Mouse (Mus musculus) adrenal gland, postnatal 25 days (tissue): ENCODE data around the gene Spice1. TPM values are rescaled to one million over a fixed set of nuclear protein-coding genes. Genes with fewer than 3 reads are reported as not detected.

ENCODE experiments used
- DNase-seq: peaks from one replicate; pipeline ENCODE4 v3.0.0; 2021; ENCODE audit warnings: mixed read lengths
- long read RNA-seq: library from polyadenylated mRNA; stranded (forward); transcript quantifications from one replicate; pipeline ENCODE4 v2.0.0, GENCODE M21; 2021
- total RNA-seq: library from RNA; stranded (reverse); gene quantifications from 2 replicates; pipeline ENCODE4 v1.2.3, GENCODE M21; 2021

Spice1 gene
- total RNA-seq, result 28.1 and 37.5 TPM in 2 replicates
- long read RNA-seq, full-length matches to known transcripts, result 3 of 11 reads
- long read RNA-seq, partial matches to known transcripts, result 7 of 11 reads
- long read RNA-seq, other reads (novel, unspliced or antisense), result 1 of 11 reads

DNA sequence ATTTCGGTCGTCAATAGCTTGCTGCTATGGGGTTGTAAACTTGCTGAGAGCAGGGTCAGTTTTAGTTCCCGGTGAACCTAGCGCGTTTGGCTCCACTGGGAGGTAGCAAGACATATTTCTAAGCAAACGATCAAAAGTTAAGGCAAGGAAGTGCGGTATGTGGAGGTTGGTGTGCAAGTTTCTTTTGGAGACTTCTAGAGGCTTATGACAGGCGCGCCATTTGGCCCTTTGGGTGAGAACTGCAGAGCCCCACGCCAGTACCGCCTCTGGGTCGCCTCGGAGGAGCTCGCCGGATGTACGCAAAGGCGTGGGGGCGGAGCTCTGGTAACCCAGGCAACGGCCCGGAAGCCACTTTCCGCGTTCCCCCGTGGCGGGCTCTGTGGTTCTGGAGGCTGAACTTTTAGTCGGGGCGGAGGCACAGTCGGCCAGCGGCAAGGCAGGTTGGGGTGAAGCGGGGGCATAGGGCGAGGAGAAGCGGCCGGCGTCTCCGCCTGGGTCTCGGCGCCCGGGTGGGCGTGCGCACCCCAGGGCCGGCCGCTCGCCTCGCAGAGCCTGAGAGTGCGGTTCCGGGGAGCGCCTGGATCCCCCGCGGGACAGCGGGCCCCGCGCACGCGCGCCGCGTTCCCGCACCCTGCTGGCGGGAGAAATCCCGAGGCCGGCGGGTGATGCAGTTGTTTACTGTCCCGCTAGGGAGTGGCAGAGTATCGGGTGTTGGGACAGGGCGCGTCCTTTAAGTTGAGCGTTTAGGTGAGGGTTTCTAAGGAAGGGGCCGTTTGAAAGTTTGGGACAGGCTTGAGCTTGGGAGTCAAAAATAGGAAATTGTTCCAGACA, at the start of gene Spice1:
Gene Spice1 (plus strand): TSS at position 51 of the 831 bp plus-strand sequence.
- DNase-seq, result peak; percentile 97

DNA sequence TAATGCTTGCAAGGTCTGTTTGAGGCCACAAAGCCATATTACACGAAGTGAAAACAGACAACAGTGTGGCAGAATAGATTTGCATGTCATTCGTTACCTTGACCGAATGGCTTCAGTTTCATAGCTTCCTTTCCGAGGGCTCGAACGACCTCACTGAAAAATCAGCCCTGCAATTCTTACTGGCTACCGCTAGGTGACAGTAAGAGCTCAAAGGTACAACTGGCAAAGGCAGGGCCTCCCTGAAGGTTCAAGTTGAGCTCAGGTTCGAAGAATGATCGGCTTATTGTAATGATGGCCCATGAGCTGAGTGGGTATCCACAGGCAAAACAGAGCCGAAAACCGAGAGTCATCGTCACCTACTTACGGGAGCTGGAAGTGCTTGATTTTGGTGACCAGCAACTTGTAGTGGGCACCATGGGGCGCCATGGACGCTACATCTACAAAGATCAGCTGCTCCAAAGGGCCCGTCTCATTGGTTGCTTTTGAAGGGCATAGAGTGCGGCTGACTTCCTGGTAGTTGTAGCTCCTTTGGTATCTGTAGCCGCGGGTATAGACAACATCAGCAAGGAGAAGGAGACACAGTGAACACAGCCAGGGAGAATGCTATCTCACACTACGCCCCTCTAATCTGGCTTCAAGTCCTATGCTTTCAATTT, 47.4 kb upstream of the Spice1 start:
- DNase-seq, result no peak

DNA sequence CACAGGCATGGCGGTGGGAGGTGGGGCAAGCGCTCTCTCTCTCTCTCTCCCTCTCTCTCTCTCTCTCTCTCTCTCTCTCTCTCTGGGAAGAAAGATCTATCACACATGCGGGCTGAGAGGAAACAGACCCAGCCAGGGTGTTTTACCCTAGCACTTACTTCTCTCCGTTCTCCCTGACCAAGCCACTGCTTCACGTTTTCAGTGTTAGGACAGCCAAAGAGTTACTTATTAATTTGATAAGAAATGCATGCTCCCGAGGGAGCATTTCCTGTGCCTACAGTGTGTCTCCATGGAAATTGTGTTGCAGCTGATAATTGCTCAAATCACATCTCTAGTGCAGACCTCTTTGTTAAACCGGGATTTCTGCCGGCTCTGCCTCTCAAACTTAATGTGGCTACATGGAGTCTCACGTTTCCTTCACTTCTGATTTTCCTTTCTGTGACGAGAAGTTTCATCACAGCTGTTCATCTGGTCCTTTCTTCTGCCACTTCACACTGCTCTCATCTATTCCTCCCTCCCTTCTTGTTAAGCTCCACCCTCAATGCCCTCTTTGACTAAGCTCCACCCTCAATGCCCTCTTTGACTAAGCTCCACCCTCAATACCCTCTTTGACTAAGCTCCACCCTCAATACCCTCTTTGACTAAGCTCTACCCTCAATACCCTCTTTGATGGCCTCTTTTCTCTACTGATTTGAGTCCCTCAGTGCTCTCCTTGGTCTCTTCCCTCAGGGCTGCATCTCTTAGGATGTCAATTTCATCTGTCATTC, 44.6 kb upstream of the Spice1 start:
- DNase-seq, result no peak

DNA sequence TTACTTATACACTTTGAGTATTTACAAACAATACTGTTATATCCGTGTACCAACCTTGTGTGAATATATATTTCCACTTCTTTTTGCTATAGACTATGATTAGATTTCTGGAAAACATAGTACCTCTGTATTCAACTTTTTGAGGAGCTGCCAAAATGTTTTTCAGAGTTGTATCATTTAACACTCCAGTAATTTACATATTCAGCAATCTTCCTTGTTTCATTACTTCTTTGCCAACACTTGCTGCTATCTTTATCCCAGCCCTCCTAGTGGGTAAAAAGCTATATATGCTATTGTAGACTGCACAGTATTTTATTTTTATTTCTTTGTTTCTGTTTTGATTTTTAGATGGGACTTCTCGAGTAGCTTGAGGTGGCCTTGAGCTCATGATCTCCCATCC, 43.1 kb upstream of the Spice1 start:
- DNase-seq, result no peak

DNA sequence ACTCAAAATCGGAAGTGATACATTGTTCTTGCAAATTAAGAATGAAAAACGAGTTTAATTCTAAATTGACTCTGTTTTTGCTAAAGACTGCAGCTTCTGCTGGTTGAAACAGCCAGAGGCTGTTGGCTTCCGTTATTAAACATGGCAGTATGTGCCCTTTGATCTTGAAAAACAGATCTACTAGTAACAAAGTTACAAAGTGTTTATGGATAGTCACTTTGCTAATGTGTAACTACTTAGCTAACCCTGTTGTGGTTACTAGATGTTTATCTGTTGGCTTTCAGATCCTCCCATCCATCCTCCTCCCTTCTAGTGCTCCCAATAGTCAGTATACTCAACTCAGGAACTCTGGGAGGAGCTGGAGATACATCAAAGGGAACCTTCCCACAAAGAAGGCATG, 41.3 kb upstream of the Spice1 start:
- no peak for DNase-seq

DNA sequence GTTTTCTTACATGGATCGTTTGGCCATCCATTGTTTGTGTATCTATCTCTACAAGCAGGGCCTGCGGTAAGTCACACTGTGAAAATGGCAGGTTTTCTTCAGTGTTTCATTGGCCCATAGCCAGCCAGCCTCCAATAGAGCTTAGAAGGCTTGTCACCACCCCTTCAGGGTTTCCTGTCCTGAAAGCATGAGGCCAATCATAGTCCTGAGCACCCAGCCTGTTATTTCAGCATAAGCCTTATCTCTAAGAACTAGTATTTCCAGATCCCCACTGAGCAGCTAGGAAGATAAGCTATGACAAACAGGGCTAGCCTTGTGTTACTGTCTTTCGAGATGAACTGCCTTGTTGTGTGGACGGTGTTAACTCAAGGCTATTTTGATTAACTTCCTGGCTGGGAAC, 33.5 kb upstream of the Spice1 start:
- DNase-seq, result no peak

DNA sequence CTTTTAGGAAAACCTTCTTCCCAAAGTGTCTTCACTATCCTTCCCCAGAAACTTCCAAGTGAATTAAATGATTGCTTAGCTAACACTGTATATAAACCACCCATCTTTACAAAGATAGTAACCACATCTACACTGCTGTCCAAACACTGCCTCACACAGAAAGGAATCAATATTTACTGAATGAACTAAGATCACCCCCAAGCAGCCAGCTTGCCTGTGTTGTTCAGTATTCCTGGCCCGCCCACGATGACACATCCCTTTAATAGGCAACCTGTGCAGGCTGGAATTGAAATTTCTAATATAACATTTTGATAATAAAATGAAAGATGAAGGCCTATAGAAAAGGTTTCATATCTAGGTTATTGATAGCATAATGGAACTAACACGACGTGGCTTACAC, 30.6 kb upstream of the Spice1 start:
- no peak for DNase-seq

DNA sequence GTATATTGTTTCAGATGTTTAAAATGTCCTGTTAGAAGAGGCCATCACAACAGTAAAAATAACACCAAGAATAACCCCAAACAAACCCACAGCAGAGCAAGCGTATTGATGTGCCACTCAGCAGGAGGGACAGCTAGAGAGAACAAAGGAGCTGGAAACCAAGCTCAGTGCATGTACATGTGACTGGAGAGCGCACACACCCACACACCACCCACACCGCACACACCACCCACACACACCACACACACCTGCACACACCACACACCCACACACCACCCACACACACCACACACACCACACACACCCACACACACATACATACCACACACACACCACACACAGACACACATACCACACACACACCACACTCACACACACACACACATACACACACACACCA, 26.7 kb upstream of the Spice1 start:
- no peak for DNase-seq

DNA sequence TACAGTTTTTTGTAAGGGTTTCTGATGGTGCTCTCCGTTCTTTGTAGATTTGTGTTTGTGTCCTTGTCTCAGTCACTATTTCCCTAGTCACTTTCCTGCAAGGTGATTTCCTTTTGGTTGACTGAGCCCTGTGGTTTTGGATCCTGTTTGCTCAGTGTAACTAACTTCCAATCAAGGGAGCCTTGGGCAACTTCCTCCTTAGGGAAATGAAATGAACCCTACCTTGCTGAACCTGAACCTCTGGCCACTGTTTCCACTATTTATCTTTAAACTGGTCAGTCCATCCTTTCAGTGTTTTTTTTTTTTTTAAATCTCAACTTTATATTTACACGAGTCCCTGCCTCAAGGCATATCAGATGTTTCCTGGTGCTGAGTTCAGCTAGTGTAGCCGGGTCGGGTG, 18.3 kb upstream of the Spice1 start:
- no peak for DNase-seq

DNA sequence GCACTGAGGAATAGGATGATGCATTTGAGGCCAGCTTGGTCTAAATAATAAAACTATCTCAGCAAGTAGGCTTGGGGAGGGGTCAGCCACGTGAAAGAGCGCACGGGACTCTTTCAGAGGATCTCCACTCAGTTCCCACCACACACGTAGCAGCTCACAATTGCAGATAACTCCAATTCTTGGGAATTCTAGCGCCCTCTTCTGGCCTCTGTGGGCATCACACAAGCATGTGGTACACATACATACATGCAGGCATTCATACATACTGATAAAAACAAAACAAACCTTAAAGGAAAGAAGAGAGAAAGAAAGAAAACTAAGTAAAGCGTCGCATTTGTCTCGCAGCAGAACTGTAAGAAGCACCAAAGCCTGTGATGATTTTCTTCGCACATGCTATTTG, 16.3 kb upstream of the Spice1 start:
- no peak for DNase-seq

DNA sequence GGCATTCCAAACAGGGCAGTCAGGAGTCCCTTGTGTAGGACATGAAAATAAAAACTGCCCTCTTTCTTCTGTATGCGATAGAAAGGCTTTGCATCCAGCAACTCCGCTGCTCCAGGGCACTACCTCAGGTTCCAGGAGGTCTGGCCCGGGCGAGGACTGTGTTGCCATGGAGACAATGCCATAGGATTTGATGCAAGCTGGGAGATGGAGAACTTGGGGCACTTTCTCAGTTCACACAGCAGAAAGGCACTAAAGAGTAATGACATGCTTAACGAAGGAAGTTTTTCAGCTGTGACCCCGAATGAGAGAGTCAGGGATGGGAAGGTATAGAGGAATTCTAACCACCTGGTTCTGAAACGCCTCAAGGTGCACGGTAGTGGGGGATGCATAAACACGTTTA, 15.8 kb upstream of the Spice1 start:
- DNase-seq, result no peak

DNA sequence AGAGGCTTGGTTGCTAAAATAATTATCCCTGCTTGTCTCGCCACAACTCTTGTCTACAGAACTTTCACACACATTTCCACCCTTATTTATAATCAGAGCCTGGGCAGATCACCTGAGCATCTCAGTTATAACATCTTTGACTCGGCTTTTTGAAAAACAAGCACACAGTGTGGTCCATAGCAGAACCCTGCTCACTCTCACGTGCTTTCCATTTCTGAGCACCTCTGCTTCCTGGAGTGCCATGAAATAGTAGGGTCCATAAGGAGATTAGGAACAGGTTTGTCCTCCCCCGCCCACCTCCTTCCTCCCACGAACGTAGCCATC, 15.3 kb upstream of the Spice1 start:
- DNase-seq, result no peak

DNA sequence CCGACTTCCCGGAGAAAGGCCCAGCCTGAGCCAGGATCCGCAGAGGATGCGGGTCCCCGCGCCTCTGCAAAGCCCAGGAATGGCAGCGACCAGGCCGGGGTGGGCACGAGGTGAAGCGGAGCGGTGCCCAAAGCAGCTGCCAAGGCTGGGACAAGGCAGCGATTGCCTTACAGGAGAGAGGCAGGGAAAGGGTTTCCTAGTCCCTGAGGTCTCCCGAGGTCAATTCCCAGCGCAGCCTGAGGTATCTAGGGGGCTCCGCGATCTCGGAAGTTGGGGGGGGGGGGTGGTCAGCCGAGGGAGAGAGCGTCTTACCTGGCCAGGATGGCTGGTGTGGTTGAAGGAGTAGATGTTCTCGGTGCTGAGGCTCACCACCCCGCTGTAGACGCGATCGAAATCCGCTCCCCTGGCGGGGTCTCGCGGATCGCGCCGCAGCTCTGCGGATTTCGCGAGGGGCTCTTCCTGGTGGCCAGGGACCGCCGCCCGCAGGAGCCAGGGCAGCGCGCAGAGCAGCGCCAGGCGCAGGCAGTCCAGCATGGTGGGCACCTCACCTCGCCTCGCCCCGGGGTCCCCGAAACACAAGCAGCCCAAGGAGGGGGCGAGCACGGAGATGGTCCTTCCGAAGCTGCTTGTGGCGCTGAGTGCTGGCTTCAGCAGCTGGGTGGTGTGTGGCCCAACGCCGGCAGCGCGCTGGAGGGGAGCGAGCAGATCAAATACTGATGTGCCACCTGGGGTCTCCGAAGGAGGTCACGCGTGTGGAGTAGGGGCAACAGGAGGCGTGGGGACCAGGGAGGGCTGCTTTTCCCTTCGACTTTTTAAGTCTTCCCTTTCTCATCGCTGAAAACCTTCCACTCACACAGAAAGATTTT, 14.7 kb upstream of the Spice1 start:
- DNase-seq, result peak; percentile 23

DNA sequence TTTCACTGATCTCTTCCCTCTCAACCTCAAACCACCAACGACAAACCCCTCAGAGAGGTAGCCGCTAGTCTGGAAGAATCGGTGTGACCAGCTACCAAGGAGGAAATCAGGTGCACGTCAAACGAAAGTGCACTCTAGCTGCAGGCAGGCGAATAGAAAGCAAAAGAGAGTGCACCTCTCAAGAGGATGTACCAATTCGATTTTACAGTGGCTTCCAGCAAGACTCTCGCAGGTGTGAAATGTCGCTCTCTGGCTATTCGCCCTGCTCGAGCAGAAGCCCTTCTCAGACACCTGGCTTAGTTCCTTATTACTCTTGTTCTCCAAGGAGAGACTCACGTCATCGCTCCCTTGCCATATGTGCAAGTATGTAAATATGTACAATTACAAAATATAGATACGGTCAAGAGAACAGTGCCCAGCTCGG, 14.0 kb upstream of the Spice1 start, which contains the start of gene Sidt1:
Gene Sidt1 (minus strand): TSS at position 336 of the 424 bp plus-strand sequence.
- DNase-seq, result no peak

DNA sequence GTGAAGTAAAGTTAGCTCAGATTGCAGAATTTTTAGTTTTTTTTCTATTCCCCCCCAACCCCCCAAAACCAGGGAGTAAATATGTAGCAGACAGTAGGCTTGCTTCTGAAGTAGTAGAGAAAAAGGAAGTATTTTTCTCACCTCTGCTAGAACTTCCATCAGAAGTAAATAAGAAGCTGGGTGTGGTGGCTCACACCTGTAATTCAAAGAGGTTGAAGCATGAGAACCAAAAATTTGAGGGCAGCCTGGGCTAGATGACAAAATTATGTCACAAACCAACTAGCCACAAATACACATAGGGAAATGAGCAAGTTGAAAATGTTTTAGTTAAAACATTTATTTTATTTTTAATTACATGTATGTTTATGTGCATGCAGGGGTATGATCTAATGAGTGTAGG, 9.4 kb upstream of the Spice1 start:
- DNase-seq, result no peak

DNA sequence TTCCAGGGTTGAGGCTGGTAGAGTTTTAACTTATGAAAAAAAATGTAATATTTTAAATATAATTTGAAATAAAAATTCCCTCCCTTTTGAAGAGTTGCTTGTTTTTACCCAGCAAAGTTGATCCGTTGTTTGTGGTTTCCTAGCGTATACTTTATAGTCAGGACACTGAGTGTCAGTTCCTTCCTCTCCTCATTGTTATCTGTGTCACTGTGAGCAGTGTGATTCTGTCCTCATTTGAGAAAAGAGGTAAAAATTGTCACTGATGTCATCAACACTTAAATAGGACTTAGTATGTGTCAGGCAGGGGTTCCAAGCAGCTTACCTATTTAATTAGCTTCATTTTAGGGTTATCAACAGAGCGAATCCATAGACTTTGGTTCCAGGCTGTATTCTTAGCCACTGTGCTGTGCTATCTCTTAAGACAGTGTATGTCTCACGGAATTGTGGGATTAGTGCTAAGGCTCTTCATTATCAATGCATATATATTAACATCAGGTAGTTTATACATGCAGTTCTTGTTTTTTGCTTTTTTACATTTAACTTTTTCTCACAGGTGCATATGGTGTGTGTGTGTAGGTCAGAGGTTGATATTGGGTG, 3.0 kb downstream of the Spice1 start:
- no peak for DNase-seq

DNA sequence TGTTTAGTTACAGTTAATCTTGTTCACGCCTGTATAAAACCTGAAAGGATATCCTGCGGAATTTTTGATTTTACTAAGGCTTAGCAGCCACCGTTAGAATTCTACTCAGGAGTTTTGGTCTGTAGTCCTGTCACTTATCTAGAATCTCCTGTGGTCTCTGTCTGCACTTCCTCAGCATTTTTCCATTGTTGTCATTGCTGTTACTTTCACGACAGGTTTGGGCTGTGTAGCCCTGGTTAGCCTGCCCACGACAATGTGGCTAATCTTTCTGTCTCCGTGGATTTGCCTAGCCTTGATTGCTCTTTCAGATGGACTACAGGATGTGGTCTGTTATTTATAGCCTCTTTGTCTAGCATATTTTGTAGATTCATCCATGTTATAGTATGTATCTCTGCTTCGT, 9.4 kb downstream of the Spice1 start:
- DNase-seq, result no peak

DNA sequence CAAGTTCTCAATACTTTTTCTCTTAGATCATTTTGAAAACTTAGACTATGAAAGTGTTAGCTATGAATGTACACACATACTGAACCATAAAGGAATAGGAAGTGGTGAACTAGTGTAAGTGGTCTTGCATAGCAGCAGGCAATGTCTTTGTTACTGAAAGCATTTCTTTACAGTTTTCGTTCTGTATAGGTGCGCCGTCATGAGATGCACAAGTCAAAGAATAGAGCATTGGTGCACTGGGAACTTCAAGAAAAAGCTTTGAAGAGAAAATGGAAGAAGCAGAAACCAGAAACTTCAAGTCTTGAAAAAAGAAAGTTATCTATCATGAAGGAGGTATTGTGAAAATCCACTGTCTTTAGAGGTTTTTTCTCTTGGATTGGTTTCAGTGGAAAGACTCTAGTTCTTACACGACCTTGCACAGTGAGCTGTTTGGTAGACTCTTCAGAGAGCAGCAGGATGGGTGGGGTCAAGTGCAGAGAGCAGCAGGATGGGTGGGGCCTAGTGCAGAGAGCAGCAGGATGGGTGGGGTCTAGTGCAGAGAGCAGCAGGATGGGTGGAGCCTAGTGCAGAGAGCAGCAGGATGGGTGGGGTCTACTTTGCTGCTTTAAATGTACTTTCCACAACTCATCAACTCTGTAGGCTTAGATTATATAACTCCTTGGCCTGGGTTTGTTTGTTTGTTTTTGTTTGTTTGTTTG, 10.8 kb downstream of the Spice1 start:
- DNase-seq, result peak; percentile 6

DNA sequence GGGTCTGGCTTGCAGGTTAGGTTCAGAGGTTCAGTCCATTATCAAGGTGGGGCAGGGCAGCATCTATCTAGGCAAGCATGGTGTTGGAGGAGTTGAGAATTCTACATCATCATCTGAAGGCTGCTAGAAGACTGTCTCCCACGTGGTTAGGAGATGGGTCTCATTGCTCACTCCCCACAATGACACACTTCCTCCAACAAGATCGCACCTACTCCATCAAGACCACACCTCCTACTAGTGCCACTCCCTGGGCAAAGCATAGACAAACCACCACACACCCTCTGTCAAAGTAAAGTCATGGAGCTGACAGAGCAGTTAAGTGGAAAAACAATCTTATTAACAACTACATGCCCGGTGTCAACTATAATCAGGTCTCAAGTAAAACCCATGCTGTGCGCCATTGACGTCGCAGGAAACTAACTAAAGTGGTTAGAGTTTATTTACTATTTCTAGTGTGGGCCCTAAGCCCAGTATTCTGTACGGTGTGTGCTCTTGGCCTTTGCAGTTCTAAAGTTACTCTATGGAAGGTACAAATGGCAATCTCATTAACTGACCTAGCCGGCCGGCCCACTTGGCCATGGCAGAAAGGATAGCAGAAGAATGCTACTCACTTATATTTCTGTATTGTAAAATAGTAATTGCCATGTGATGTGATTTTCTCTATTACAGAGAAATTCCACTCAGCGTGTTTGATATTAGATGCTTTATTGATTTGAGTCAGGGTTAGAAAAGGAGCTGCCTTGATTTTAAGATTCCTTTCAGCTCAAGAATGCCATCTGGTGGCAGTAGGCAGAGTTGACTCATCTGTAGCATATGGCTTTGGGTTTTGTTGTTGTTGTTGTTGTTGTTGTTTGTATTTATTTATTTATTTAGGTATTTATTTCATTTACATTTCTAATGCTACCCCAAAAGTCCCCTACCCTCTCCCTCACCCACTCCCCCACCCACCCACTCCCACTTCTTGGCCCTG, 15.3 kb downstream of the Spice1 start:
- DNase-seq, result peak; percentile 15

DNA sequence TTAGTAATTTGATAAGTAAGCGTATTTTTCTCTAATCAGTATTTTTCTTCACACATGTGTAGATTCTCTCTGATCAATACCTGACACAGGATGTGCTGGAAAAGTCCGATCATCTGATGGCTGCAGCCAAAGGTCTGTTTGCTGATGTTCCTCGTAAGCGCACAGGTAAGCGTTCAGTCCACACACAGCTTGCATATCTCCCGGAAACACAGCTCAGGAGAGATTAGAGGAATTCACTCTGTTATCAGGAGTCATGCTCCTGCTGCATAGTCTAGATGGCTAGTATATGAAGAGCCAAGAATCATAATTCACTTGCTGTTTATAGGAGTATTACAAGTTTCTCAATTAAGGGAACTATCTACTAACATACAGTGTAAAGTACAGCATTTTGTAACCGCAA, 18.6 kb downstream of the Spice1 start:
- no peak for DNase-seq
